Mouse (Mus musculus): ENCODE results near the gene Acta2.

DNA sequence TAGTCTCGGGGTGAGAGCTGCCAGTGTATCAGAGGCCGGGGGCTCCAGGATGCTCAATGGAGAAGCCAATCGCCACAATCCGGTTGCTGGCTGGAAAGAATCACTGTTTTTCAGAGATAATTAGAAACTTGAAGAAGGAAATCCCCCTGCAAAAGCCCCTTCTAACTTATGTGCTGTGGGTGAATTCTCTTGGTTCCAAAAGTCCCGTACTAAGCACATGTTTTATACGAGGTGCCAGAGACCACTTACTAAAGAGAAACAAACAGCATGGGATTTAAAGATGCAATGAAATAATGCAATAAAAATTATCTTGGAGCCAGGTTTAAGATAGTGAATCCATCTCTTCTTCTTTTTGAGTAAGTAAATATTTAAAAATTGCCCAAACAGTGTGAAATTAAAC, 40.1 kb upstream of the Acta2 start:
- TF ChIP-seq POLR2A (IDR thresholded peaks at IDR 0.05; ENCODE audit: borderline replicate concordance, extremely low read depth, insufficient read depth, insufficient read length, poor library complexity, severe bottlenecking): no peak
- TF ChIP-seq CTCF (IDR thresholded peaks at IDR 0.05; ENCODE audit: borderline replicate concordance, extremely low read depth, insufficient read depth, insufficient read length): no peak
